Mouse (Mus musculus): ENCODE data around the gene Rdh13. TPM values are rescaled to one million over a fixed set of nuclear protein-coding genes. Genes with fewer than 3 reads are reported as not detected.

Gene Rdh13
- polyA plus RNA-seq, 1 experiment, result 16.4 TPM

DNA sequence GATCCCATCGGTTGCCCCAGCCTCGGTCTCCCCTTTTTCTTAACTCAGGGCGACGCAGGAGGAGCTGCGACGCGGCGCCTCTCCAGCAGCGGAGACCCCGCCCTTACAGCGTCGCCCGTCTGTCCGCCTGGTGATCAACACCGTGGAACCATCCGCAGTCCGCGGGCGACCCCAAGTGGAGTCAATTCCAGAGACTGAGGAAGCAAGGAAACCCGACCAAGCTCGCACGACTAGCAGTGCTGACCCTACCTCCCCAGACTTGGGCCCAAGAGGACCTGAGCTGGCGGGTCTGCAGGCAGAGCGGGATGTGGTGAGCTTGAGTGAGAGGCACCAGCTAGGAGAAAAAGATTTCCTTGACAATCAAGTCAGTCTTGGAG is 25.7 kb upstream of the Rdh13 start:
- WGBS, result 13% methylated on average over 24 of the region's 24 CpGs
- H3K4me3 ChIP-seq (replicated peaks; ENCODE audit: extremely low read depth, low read depth, low read length), result peak overlapping the region; percentile 52
- peak; percentile 75 for DNase-seq

DNA sequence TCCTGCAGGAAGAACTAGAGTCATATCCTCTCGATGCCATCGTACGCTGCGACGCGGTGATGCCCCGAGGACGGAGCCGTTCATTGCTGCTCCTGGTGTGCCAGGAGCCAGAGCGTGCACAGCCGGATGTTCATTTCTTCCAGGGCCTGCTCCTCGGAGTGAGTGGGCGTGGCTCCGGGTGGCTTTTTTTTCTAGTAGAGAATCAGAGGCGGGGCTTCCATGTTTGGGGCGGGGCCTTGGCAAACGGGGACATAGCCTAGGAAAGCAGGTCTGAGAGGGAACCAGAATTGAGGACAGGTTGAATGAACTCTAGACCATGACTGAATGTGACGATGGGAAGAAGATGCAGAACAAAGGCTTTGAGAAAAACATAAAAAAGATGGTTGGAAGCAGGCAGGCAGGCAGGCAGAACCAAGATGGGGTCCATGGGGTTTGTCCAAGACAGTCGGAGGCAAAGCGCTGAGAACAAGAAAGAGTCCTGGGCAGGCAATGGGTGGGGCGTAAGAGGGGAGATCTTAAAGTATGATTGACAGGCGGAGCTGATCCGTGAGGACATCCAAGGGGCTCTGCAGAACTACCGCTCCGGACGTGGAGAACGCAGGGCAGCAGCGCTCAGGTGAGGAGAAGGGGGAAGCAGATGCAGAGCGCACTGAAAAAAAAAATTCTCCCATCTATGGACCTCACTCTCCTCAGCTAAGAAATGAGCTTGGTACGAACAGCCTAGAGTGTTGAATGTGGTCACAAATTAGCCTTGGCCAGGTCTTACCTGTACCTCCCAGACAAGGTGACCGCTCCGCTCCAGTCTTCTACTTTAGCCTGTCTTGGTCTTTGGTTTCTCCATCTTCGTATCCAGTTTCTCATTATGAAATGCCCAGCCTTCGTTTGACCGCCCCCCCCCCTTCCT is 25.1 kb upstream of the Rdh13 start:
- DNase-seq, result peak; percentile 63
- TF ChIP-seq CTCF (IDR thresholded peaks at IDR 0.05; ENCODE audit: insufficient read depth, low read length), result no peak
- TF ChIP-seq POLR2A (IDR thresholded peaks at IDR 0.05; ENCODE audit: borderline replicate concordance, extremely low read depth, low read depth, low read length), result no peak
- H3K4me1 ChIP-seq (ENCODE audit: control insufficient read depth, insufficient read depth, low read length), result peaks cover 11% of the 10 kb centered on the region
- H3K4me3 ChIP-seq (replicated peaks; ENCODE audit: extremely low read depth, low read depth, low read length), result peak overlapping the region; percentile 52
- WGBS, result 11% methylated on average over 35 of the region's 35 CpGs

More for the DNA sequence above, 25.7 kb upstream of the Rdh13 start:
- peaks cover 11% of the 10 kb centered on the region for H3K4me1 ChIP-seq (ENCODE audit: control insufficient read depth, insufficient read depth, low read length)
- TF ChIP-seq CTCF (IDR thresholded peaks at IDR 0.05; ENCODE audit: insufficient read depth, low read length) (peak; percentile 64), POLR2A (IDR thresholded peaks at IDR 0.05; ENCODE audit: borderline replicate concordance, extremely low read depth, low read depth, low read length) (peak; percentile 22; the same call in 1 of the 2 replicates)

DNA sequence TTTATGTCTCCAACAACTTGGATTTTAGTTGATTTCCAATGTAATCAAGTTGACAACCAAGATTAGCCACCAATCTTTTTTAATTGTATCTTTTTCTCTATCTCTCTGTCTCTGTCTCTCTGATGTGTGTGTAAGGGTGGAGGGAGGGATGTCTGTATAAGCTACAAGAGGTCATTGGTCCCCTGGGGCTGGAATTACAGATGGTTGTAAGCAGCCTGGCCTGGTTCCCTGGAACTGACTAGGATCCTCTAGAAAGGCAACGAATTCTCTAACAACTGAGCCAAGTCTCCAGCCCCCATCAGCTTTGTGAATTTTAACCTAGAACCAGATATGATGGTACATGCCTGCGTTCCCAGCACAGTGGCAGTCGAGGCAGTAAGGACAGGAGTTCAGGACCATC is 22.4 kb upstream of the Rdh13 start:
- TF ChIP-seq POLR2A (IDR thresholded peaks at IDR 0.05; ENCODE audit: borderline replicate concordance, extremely low read depth, low read depth, low read length), result no peak
- no peak for TF ChIP-seq CTCF (IDR thresholded peaks at IDR 0.05; ENCODE audit: insufficient read depth, low read length)
- no peak for DNase-seq
- WGBS, result 72% methylated on average over 3 of the region's 3 CpGs

DNA sequence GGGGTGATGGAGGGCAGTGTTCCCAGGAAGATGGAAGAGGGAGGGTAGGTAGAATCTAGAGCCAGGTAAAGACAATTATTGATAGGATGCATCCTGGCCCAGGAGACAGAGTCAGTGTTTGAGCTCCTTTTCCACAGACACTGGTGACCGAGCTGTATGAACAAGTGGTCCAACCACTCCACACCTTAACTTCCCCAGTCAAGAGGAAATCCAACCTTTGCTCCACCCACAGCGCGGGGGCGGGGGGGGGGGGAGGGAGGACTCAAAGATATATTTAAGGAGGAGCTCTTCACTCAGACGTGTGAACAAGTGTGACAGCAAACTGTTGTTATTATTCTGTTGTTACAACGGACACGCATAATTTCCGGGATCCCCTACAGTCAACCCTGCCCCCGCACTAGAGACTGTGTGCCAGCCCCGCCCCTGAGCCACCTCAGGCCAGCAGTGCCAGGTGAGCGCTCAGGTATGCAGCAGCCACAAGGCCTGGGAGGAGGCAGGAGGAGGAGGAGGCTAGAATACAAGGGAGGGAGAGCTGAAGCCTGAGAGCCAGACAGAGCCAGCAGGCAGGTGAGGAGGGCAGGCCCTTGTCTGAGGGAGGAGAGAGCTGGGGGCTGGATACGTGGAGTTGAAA is 18.9 kb upstream of the Rdh13 start:
- TF ChIP-seq POLR2A (IDR thresholded peaks at IDR 0.05; ENCODE audit: borderline replicate concordance, extremely low read depth, low read depth, low read length), result peak; percentile 95; the same call in 1 of the 2 replicates
- no peak for TF ChIP-seq CTCF (IDR thresholded peaks at IDR 0.05; ENCODE audit: insufficient read depth, low read length)
- Histone ChIP-seq H3K4me3 (replicated peaks; ENCODE audit: extremely low read depth, low read depth, low read length) (peak overlapping the region; percentile 43), H3K4me1 (ENCODE audit: control insufficient read depth, insufficient read depth, low read length) (peaks cover 4% of the 10 kb centered on the region; the same call in 1 of the 2 replicates)
- 8% methylated on average over 12 of the region's 12 CpGs for WGBS
- DNase-seq, result peak; percentile 83

More for the DNA sequence above, 22.4 kb upstream of the Rdh13 start:
- Histone ChIP-seq H3K4me1 (ENCODE audit: control insufficient read depth, insufficient read depth, low read length) (peaks cover 11% of the 10 kb centered on the region), H3K4me3 (replicated peaks; ENCODE audit: extremely low read depth, low read depth, low read length) (no peak overlapping the region)

DNA sequence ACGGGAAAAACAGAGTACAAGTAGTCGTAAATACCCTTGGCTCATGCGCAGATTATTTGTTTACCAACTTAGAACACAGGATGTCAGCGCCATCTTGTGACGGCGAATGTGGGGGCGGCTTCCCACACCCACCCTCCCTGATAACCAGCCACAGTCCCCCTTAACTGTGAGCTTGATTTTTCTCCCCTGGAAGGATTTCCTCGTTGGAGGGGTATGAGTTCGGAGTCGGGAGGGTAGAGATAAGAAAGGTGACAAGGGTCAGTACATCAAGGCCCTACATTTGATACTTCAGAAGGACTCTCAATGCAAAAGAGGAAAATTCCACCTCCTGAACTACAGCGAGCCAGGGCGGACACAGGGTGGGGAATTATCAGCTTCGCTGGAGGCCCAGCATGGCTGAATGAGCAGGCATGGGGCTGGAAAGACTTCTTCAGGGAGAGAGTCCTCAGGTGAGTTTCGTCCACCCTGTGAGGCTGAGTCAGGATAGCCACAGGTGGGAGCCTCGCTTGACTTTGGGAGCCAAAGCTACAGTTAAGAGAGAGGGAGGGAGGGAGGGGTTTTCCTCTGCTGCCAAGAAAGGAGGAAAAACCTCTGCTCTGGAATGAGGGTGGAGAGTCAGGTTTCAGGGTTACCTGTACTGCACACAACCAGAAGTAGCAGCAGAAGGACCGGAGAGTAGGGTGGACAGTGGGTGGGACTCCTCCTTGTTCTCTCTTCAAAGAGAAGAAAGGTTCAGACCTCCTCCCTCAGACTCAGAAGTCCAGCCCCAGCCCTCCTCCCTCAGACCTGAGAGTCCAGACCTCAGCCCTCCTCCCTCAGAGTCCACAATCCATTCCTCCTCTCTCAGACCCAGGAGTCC is 15.4 kb upstream of the Rdh13 start, which contains the start of gene Eps8l1:
Gene Eps8l1 (plus strand): TSS at position 99 of the 859 bp plus-strand sequence.
- Histone ChIP-seq H3K4me3 (replicated peaks; ENCODE audit: extremely low read depth, low read depth, low read length) (peak within 1 kb of the TSS; percentile 61), H3K4me1 (ENCODE audit: control insufficient read depth, insufficient read depth, low read length) (peaks cover 4% of the 10 kb centered on the region; the same call in 1 of the 2 replicates)
- TF ChIP-seq CTCF (IDR thresholded peaks at IDR 0.05; ENCODE audit: insufficient read depth, low read length) (no peak), POLR2A (IDR thresholded peaks at IDR 0.05; ENCODE audit: borderline replicate concordance, extremely low read depth, low read depth, low read length) (peak; percentile 5; the same call in 1 of the 2 replicates)
- DNase-seq, result peak; percentile 64
- WGBS, result 29% methylated on average over 14 of the region's 16 CpGs

DNA sequence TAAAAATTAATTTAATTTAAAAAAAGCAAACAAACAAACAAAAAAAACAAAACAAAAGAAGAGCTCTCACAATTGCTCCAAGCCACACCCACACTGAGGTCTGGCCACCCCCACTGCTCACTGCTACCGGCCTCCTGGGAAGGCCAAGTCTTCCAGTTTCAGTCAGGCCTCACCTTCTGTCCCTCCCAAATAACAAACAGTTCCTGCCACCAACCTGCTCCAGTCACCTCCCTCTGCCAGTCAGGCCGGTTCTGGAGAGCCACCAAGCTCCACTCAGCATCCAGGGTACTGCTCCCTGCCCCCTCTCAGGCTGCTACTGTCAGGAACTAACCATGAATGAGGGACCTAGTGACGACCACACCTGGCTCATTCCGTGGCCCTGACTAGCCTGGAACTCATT is 7.2 kb upstream of the Rdh13 start:
- peak; percentile 69 for DNase-seq
- Histone ChIP-seq H3K4me1 (ENCODE audit: control insufficient read depth, insufficient read depth, low read length) (peaks cover 5% of the 10 kb centered on the region; the same call in 1 of the 2 replicates), H3K4me3 (replicated peaks; ENCODE audit: extremely low read depth, low read depth, low read length) (no peak overlapping the region)
- TF ChIP-seq POLR2A (IDR thresholded peaks at IDR 0.05; ENCODE audit: borderline replicate concordance, extremely low read depth, low read depth, low read length) (peak; percentile 12; the same call in 1 of the 2 replicates), CTCF (IDR thresholded peaks at IDR 0.05; ENCODE audit: insufficient read depth, low read length) (no peak)
- 28% methylated on average over 4 of the region's 4 CpGs for whole genome bisulfite sequencing

DNA sequence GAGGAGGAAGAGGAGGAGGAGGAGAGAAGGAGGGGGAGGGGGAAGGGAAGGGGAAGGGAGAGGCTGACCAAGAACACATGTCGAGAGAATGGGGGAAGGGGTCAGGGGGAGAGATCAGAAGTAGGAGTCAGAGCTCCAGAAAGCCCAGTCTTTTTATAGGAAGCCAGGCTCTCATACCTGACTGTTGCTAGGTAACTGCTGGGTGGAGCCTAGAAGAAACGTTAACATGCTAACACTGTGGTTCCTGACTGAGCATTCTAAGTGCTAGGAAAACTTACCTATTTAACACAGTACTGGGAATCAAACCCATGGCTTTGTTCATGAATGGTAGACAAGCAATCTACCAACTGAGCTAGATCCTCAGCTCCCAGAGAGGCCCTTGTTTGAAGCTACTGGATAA is 3.8 kb upstream of the Rdh13 start:
- H3K4me1 ChIP-seq (ENCODE audit: control insufficient read depth, insufficient read depth, low read length), result peaks cover 6% of the 10 kb centered on the region; the same call in 1 of the 2 replicates
- WGBS, result 21% methylated on average over 2 of the region's 2 CpGs
- DNase-seq, result no peak
- no peak overlapping the region for H3K4me3 ChIP-seq (replicated peaks; ENCODE audit: extremely low read depth, low read depth, low read length)
- TF ChIP-seq POLR2A (IDR thresholded peaks at IDR 0.05; ENCODE audit: borderline replicate concordance, extremely low read depth, low read depth, low read length) (no peak), CTCF (IDR thresholded peaks at IDR 0.05; ENCODE audit: insufficient read depth, low read length) (no peak)

DNA sequence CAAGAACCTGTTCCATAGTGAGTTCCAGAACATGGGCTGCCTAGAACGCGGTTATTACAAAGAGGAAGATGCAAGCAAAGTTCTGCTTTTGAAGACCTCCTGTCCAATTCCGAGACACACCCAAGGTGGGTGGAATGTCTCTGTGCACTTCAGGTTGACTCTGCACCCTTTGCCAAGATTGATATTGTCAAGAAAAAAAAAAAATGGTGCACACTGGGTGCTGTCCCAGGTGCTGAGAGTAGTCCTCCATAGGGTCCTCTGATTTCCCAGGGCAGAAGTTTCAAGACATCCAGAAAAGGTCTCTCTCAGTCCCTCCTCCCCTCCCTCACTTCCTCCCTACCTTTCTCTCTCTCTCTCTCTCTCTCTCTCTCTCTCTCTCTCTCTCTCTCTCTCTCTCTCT is 3.0 kb upstream of the Rdh13 start:
- 82% methylated on average over 3 of the region's 3 CpGs for WGBS
- DNase-seq, result no peak
- H3K4me1 ChIP-seq (ENCODE audit: control insufficient read depth, insufficient read depth, low read length), result peaks cover 6% of the 10 kb centered on the region; the same call in 1 of the 2 replicates
- TF ChIP-seq CTCF (IDR thresholded peaks at IDR 0.05; ENCODE audit: insufficient read depth, low read length) (no peak), POLR2A (IDR thresholded peaks at IDR 0.05; ENCODE audit: borderline replicate concordance, extremely low read depth, low read depth, low read length) (no peak)
- no peak overlapping the region for H3K4me3 ChIP-seq (replicated peaks; ENCODE audit: extremely low read depth, low read depth, low read length)

Measured in lung, adult 2 months (tissue).